Mouse (Mus musculus) heart, embryonic 12.5 days (tissue): ENCODE measurements around the gene Csrp1. TPM values are rescaled to one million over a fixed set of nuclear protein-coding genes. Genes with fewer than 3 reads are reported as not detected.

Experiments
- ATAC-seq: fragments of 200-750 bp; cut with Nextera tagmentation; 2 replicates; pipeline ENCODE4 v1.8.0; 2017; ENCODE audit warnings: moderate TSS enrichment, moderate library complexity; ENCODE audit not compliant: insufficient number of reproducible peaks, low FRiP score
- H3K27ac ChIP-seq: fragments of 300-500 bp; sonication (generic); 2 replicates; pipeline ENCODE4 v1.5.1; 2016; ENCODE audit warnings: mild to moderate bottlenecking, moderate library complexity; ENCODE audit not compliant: poor library complexity, severe bottlenecking
- H3K27me3 ChIP-seq: fragments of 300-500 bp; sonication (generic); replicated peaks from 2 replicates; pipeline ENCODE4 v1.6.1; 2016; ENCODE audit warnings: mild to moderate bottlenecking, moderate library complexity
- H3K36me3 ChIP-seq: fragments of 300-500 bp; sonication (generic); 2 replicates; pipeline ENCODE4 v1.6.1; 2016; ENCODE audit warnings: mild to moderate bottlenecking, moderate library complexity
- H3K4me1 ChIP-seq: fragments of 300-500 bp; sonication (generic); replicated peaks from 2 replicates; pipeline ENCODE4 v1.6.1; 2016; ENCODE audit warnings: mild to moderate bottlenecking
- H3K4me2 ChIP-seq: fragments of 300-500 bp; sonication (generic); 2 replicates; pipeline ENCODE4 v1.6.1; 2016; ENCODE audit warnings: mild to moderate bottlenecking, moderate library complexity
- H3K4me3 ChIP-seq: fragments of 300-500 bp; sonication (generic); 2 replicates; pipeline ENCODE4 v1.5.1; 2016; ENCODE audit warnings: mild to moderate bottlenecking
- H3K9ac ChIP-seq: fragments of 300-500 bp; sonication (generic); 2 replicates; pipeline ENCODE4 v1.6.1; 2016; ENCODE audit warnings: mild to moderate bottlenecking, moderate library complexity
- H3K9me3 ChIP-seq: fragments of 300-500 bp; sonication (generic); replicated peaks from 2 replicates; pipeline ENCODE4 v1.6.1; 2016; ENCODE audit warnings: mild to moderate bottlenecking, moderate library complexity
- WGBS: fragments of 180-500 bp; shearing (Covaris S2); methylation state at CpG from one replicate; pipeline ENCODE4 v1.1.7; 2016; 5-methylcytosine and 5-hydroxymethylcytosine counted together
- polyA plus RNA-seq: library from polyadenylated mRNA; unstranded; fragments of >200 nt; fragmentation: Nextera tagmentation; extraction: Ambion mirVana; gene quantifications from 2 replicates; pipeline ENCODE4 v1.2.1, GENCODE M21; 2016

Csrp1 gene
- polyA plus RNA-seq, 1 experiment from 2014 or later, result 270 TPM

- H3K27ac ChIP-seq, result peak overlapping the region; percentile 3; the same call in 1 of the 2 replicates
- H3K9me3 ChIP-seq, result no peaks in the 10 kb centered on the region
- H3K4me3 ChIP-seq, result no peak overlapping the region
- H3K4me2 ChIP-seq, result no peak overlapping the region
- no peak for ATAC-seq
- no peak overlapping the region for H3K9ac ChIP-seq
- H3K4me1 ChIP-seq, result peaks cover 43% of the 10 kb centered on the region
- no peaks in the 10 kb centered on the region for H3K36me3 ChIP-seq
- H3K27me3 ChIP-seq, result no peaks in the 10 kb centered on the region
Observed at GRCm38 (mm10) chr1:135776596-135776995, 56.7 kb downstream of the Csrp1 start.

DNA sequence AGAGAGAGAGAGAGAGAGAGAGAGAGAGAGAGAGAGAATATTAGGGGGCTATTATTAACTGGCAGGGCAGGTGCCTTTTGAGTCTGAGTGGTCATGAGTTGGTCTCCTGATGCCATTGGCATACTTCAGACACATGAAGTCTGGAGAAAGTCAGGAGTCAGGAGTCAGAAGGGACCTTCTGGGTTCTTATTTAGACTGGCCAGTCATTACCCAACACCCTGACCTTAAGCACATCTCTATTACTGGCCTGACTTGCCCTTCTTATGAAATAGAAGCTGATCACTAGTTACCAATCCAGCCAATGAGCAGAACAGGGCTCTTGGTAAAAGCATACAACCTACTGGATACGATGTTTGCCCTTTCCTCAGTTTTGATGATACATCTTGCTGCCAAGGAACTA, 57.2 kb downstream of the Csrp1 start:
- Histone ChIP-seq H3K27ac (peak overlapping the region; percentile 3; the same call in 1 of the 2 replicates), H3K4me1 (peaks cover 42% of the 10 kb centered on the region), H3K9ac (no peak overlapping the region), H3K36me3 (no peaks in the 10 kb centered on the region), H3K27me3 (no peaks in the 10 kb centered on the region), H3K9me3 (no peaks in the 10 kb centered on the region), H3K4me3 (no peak overlapping the region), H3K4me2 (no peak overlapping the region)
- WGBS, result 86% methylated on average over 1 of the region's 1 CpGs
- no peak for ATAC-seq

- Histone ChIP-seq H3K27ac (peak within 1 kb of the TSS; percentile 31), H3K4me3 (no peak within 1 kb of the TSS), H3K9ac (no peak within 1 kb of the TSS), H3K4me1 (peaks cover 42% of the 10 kb centered on the region), H3K27me3 (no peaks in the 10 kb centered on the region), H3K36me3 (no peaks in the 10 kb centered on the region), H3K9me3 (no peaks in the 10 kb centered on the region), H3K4me2 (peak within 1 kb of the TSS; percentile 19; the same call in 1 of the 2 replicates)
- WGBS, result 31% methylated on average over 22 of the region's 22 CpGs
- ATAC-seq, result peak; percentile 35
Observed at GRCm38 (mm10) chr1:135778780-135779535, 59.1 kb downstream of the Csrp1 start, which contains the start of gene Tnni1. Gene Tnni1 (plus strand): TSS chr1:135779434.

DNA sequence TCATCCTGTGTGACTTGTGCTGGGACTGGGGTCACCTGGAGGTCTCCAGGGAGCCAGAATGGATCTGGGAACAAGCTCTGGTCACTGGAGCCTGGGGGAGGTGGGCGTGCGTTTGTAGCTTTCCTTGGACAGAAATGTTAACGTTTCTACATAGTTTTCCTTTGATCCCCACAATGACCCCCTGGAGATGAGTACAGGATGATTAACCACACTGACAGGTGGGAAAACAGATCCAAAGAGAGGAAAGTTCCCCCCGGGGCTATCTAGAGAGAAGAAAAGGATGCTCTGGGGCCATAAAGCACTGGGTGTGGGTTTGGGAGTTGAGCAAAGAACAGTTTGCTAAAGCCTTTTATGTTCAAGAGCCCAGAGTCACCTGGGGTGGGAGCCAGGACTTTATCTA, 60.8 kb downstream of the Csrp1 start:
- Histone ChIP-seq H3K4me1 (peaks cover 41% of the 10 kb centered on the region), H3K9me3 (no peaks in the 10 kb centered on the region), H3K4me2 (no peak overlapping the region), H3K9ac (no peak overlapping the region), H3K27ac (no peak overlapping the region), H3K4me3 (no peak overlapping the region), H3K36me3 (no peaks in the 10 kb centered on the region), H3K27me3 (no peaks in the 10 kb centered on the region)
- ATAC-seq, result no peak
- WGBS, result 57% methylated on average over 4 of the region's 4 CpGs

- Histone ChIP-seq H3K4me3 (no peak overlapping the region), H3K9ac (peak overlapping the region; percentile 28; the same call in 1 of the 2 replicates), H3K36me3 (no peaks in the 10 kb centered on the region), H3K27ac (no peak overlapping the region), H3K27me3 (no peaks in the 10 kb centered on the region), H3K9me3 (no peaks in the 10 kb centered on the region), H3K4me1 (peaks cover 36% of the 10 kb centered on the region), H3K4me2 (no peak overlapping the region)
- 15% methylated on average over 13 of the region's 13 CpGs for WGBS
- 0 out of 2 replicates have a peak, but pooled peaks have one; percentile 34 for ATAC-seq
Observed at GRCm38 (mm10) chr1:135781220-135781619, 61.4 kb downstream of the Csrp1 start.

DNA sequence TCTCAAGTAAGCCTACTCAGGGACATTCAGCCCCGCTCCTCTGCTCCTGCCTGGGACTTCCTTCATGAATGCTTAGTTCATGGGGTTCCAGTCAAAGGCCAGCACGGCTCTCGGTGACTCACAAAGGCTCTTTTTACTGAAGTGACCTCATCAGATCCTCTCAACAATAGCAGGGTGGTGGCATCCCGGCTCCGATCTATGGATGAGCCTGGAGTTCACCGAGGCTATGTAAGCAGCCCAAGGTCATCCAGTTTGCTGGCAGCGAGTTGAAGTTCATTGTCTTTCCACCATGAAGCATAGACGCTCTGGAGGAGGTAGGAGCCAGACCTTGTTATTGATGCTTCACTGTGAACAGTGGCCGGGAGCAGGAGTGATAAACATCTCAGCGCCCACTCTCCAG, 63.0 kb downstream of the Csrp1 start:
- 50% methylated on average over 10 of the region's 10 CpGs for WGBS

DNA sequence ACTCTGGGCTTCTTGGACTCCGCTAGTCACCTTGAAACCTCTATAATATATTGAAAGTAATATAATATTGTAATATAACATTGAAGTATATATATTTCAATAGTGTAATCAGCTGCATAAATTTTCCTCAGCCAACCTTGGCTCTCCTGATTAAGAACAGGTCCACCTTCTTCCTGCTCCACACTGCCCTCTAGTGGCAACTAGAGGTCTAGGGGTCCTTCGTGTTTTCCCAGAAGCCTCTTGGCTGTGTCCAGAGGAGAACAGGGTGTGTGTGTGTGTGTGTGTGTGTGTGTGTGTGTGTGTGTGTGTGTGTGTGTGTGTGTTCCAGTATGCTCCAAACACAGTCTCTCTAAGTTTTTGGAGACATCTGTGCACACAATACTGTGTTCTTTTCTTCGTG, 67.9 kb downstream of the Csrp1 start:
- H3K4me1 ChIP-seq, result peaks cover 38% of the 10 kb centered on the region
- no peak for ATAC-seq
- no peaks in the 10 kb centered on the region for H3K36me3 ChIP-seq
- H3K27me3 ChIP-seq, result no peaks in the 10 kb centered on the region
- no peak overlapping the region for H3K27ac ChIP-seq
- H3K9me3 ChIP-seq, result no peaks in the 10 kb centered on the region
- H3K4me2 ChIP-seq, result no peak overlapping the region
- no peak overlapping the region for H3K9ac ChIP-seq
- no peak overlapping the region for H3K4me3 ChIP-seq
- WGBS, result 45% methylated on average over 3 of the region's 3 CpGs

More for the DNA sequence above, 63.0 kb downstream of the Csrp1 start:
- no peaks in the 10 kb centered on the region for H3K9me3 ChIP-seq
- H3K27ac ChIP-seq, result no peak overlapping the region
- no peak overlapping the region for H3K9ac ChIP-seq
- no peak for ATAC-seq
- H3K27me3 ChIP-seq, result no peaks in the 10 kb centered on the region
- H3K4me3 ChIP-seq, result no peak overlapping the region
- no peaks in the 10 kb centered on the region for H3K36me3 ChIP-seq
- no peak overlapping the region for H3K4me2 ChIP-seq
- peaks cover 23% of the 10 kb centered on the region for H3K4me1 ChIP-seq

- H3K4me1 ChIP-seq, result peaks cover 43% of the 10 kb centered on the region
- no peak overlapping the region for H3K4me3 ChIP-seq
- ATAC-seq, result no peak
- peak overlapping the region; percentile 32; the same call in 1 of the 2 replicates for H3K9ac ChIP-seq
- WGBS, result 7% methylated on average over 10 of the region's 10 CpGs
- H3K4me2 ChIP-seq, result peak overlapping the region; percentile 51
- no peaks in the 10 kb centered on the region for H3K9me3 ChIP-seq
- H3K36me3 ChIP-seq, result no peaks in the 10 kb centered on the region
- H3K27me3 ChIP-seq, result no peaks in the 10 kb centered on the region
- 0 out of 2 replicates have a peak overlapping the region, but pooled peaks have one; percentile 1 for H3K27ac ChIP-seq
Observed at GRCm38 (mm10) chr1:135788708-135789107, 68.8 kb downstream of the Csrp1 start.

- WGBS, result 15% methylated on average over 5 of the region's 5 CpGs
Observed at GRCm38 (mm10) chr1:135789815-135790214, 70.0 kb downstream of the Csrp1 start.

GRCm38 (mm10) chr1:135792143-135792939, 72.5 kb downstream of the Csrp1 start:
- 69% methylated on average over 13 of the region's 13 CpGs for WGBS

More at GRCm38 (mm10) chr1:135789815-135790214, 70.0 kb downstream of the Csrp1 start:
- Histone ChIP-seq H3K4me2 (no peak overlapping the region), H3K9me3 (no peaks in the 10 kb centered on the region), H3K4me1 (peaks cover 54% of the 10 kb centered on the region), H3K27me3 (no peaks in the 10 kb centered on the region), H3K4me3 (no peak overlapping the region), H3K27ac (no peak overlapping the region), H3K36me3 (no peaks in the 10 kb centered on the region), H3K9ac (no peak overlapping the region)
- no peak for ATAC-seq

More at GRCm38 (mm10) chr1:135792143-135792939, 72.5 kb downstream of the Csrp1 start:
- Histone ChIP-seq H3K4me1 (peaks cover 79% of the 10 kb centered on the region), H3K9ac (no peak overlapping the region), H3K4me2 (no peak overlapping the region), H3K4me3 (no peak overlapping the region), H3K27ac (no peak overlapping the region; the same call in 1 of the 2 replicates), H3K9me3 (no peaks in the 10 kb centered on the region), H3K36me3 (no peaks in the 10 kb centered on the region), H3K27me3 (no peaks in the 10 kb centered on the region)
- no peak for ATAC-seq
